Mouse (Mus musculus) gastrocnemius, adult 2 months (tissue): ENCODE results near the gene Xpnpep3. TPM values are rescaled to one million over a fixed set of nuclear protein-coding genes. Genes with fewer than 3 reads are reported as not detected.

Experiments used
- DNase-seq: peaks from one replicate; pipeline ENCODE4 v3.0.0; 2022
- H3K27ac ChIP-seq: fragments of 200-600 bp; 2 replicates; pipeline ENCODE4 v1.8.1; 2022; ENCODE audit warnings: mild to moderate bottlenecking
- H3K4me3 ChIP-seq: fragments of 200-600 bp; 2 replicates; pipeline ENCODE4 v1.8.1; 2022; ENCODE audit warnings: mild to moderate bottlenecking, moderate library complexity
- CTCF ChIP-seq: fragments of 200-600 bp; IDR thresholded peaks from 2 replicates; pipeline ENCODE4 v1.8.1; 2022; ENCODE audit warnings: antibody characterized with exemption, mild to moderate bottlenecking, moderate library complexity
- intact Hi-C: fragments of 180-260 bp; cut with DNase I; formaldehyde crosslinking; loops from one replicate; pipeline ENCODE4 v1.15.1; 2025
- total RNA-seq, 2 experiments: library from RNA; stranded (reverse); gene quantifications; 2 replicates each; pipeline ENCODE4 v1.2.3; 2021

The Xpnpep3 gene
- total RNA-seq, 2 experiments from 2014 or later, result 4.8 to 7.4 TPM

DNA sequence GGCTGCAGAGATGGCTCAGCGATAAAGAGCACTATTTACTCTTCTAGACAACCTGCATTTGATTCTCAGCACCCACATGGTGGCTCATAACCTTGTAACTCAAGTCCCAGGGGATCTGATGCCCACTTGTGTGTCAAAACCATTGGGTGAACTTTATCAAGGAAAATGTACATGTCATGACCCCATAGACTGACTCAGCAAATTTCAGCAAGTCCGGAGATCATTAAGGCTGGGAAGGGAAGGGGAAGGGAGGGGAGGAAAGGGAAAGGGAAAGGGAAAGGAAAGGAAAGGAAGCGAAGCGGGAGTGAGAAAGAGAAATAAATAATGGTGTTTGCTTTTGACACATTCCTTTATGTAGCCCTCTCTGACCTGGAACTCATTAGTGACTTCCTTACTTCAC, 18.1 kb downstream of the Xpnpep3 start:
- DNase-seq, result no peak
- no peak for TF ChIP-seq CTCF
- Histone ChIP-seq H3K4me3 (no peak overlapping the region), H3K27ac (no peak overlapping the region)
- intact Hi-C loops, result no loop called here

DNA sequence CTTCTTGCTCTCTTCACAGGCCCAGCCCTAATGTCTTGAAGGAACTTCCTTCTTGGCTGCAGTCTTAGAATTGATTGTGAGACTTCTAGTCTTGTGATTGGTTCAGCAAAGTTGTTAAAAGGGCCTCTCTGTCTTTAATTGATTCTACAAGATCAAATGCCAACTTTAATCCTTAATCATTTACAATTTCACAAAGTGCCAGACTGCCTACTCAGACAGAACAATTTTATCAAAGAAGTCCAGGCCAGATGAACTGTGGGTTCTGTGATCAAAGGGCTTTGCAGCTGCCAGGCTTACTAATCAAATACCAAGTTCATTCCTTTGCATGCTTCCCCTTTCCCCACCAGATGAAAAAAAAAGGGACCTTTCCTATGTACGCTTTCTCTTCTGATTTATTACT, 21.5 kb downstream of the Xpnpep3 start:
- Histone ChIP-seq H3K4me3 (no peak overlapping the region), H3K27ac (peak overlapping the region; percentile 35; the same call in 1 of the 2 replicates)
- TF ChIP-seq CTCF, result no peak
- intact Hi-C loops, result no loop called here
- DNase-seq, result no peak

DNA sequence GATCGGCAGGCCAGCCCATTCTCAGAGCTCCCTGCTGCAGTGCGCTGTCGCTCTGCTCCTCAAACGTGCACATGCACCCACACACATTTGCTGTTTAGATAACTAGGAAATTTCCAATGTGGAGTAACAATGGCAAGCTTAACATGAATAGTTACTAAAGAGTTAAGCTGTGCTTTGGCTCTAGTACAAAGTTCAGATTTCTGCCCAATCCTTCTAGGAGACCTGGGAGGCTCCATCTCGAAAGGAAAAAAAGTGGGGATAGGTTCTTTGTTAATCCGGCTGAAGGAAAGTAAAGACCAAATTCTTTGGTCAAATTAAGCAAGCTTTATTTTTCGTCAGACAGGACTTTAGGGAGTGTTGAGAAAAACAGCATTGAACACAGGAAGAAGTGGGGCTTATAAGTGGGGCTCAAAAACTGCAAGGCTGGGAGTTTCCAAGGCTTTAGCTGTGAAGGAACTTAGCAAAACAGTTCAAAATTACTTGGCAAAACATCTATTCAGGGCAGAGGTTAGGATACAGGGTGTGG, 22.3 kb downstream of the Xpnpep3 start:
- no peak for TF ChIP-seq CTCF

DNA sequence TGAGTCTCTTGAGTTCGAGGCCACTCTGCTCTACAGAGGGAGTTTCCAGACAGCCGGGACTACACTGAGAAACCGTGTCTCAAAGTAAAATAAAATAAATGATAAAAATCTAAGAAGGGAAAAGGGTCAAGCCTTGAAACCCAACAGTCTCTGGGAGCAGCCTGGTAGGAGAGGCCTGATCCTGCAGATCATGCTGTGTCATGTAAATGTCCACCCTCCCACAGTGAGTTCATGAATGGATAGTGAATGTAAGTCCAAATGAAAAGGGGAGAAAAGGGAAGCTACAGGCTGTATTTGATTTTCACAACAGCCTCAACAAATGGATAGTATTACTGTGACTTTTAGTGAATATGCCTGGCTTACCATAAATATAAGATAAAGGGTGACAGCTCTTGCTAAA, 25.4 kb downstream of the Xpnpep3 start:
- no peak for DNase-seq
- Histone ChIP-seq H3K4me3 (no peak overlapping the region), H3K27ac (no peak overlapping the region)
- intact Hi-C loops, result no loop called here
- TF ChIP-seq CTCF, result no peak

More for the DNA sequence above, 22.3 kb downstream of the Xpnpep3 start:
- H3K27ac ChIP-seq, result peak overlapping the region; percentile 54
- no peak for DNase-seq
- intact Hi-C loops, result no loop called here
- peak overlapping the region; percentile 1; the same call in 1 of the 2 replicates for H3K4me3 ChIP-seq

DNA sequence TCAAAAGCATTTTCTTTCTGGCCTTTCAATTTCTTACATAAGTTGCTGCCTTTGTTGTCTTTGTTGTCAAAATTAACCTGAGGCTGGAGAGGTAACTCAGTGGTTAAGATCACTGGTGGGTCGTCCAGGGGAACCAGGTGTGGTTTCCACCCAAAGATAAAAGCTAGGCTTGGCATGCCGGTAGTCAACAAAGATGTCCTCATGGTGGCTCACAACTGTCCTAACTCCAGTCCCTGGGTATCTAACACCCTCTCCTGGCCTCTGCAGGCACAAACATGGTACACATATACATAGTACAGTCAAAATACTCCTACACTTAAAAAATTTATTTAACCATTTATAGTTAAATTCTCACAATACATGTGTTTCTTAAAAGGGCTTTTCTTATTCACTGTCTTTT, 28.0 kb downstream of the Xpnpep3 start:
- Histone ChIP-seq H3K4me3 (no peak overlapping the region), H3K27ac (no peak overlapping the region)
- intact Hi-C loops, result no loop called here
- TF ChIP-seq CTCF, result no peak
- DNase-seq, result no peak

DNA sequence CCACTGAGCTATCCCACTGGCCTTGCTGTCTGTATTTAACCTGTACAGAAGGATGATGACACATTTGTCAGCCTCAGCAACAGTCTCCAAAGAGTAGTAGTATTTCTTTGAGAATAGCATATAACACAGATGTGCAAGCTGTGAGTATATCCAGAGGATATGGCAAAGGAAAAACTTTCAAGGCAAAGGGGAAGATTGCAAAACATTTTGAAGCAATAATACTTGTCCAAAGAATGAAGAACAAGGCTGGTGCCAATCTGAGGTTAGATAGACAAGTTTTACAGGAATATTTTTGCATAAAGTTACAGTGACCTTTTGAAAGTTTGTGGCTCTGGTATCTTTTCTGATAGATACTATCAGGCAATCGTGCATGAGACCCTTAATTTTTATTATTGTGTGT, 31.3 kb downstream of the Xpnpep3 start:
- Histone ChIP-seq H3K4me3 (no peak overlapping the region), H3K27ac (no peak overlapping the region)
- DNase-seq, result no peak
- intact Hi-C loops, result no loop called here
- TF ChIP-seq CTCF, result no peak

DNA sequence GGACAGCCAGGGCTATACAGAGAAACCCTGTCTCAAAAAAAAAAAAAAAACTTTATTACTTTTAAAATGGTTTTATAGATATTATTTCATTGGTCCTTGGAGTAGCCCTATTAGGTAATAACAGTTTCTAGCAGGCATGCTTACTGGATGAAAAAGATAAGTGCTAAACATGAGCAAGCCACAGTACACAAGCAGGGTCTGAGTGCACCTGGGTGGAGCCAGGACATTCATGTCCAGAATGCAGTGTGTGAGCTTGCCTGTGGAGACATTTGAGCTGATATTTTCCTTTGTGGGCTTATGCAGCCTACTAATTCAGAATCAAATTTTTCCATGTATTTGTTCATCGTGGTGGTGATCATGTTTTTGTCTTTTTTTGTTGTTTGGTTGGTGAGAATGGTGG, 38.4 kb downstream of the Xpnpep3 start:
- TF ChIP-seq CTCF, result no peak
- H3K4me3 ChIP-seq, result no peak overlapping the region
- intact Hi-C loops, result no loop called here
- no peak for DNase-seq
- H3K27ac ChIP-seq, result no peak overlapping the region

DNA sequence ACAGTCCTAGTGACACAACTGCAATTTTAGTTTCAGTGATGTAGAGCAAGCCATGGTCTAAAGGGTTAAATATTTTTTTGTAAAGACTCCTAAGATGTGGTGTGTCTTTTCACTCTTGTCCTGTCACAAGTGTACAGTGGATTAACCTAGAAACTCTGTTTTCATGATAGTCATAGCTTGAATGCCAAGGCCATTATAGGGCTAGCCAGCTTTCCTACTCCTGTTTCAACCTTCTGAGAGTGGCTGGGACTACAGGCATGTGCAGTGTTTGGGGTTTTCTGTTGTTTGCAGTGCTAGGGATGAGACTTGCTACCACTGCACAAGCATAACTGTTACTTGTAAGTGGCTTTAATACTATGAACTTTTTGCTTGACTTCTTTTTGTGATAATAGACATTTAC, 39.3 kb downstream of the Xpnpep3 start:
- TF ChIP-seq CTCF, result no peak
- intact Hi-C loops, result no loop called here

DNA sequence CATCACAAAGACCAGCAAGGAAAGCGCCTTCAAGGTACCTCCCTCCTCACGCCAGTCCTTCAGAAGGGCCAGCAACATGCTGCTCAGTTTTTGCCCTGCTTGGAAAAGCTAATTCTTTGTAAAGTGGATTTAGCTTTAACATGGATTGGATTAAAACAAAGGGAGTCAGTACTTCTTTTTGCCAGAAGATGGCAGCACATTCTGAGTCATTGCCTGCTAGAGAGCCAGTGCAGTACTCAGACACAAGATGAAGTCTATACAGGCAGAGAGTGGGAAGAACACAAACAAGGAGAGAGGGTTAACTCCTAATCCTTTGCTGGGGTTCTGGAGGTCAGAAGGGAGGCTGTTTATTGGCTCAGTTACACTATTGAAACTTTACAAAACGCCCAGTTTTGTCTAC, 48.5 kb downstream of the Xpnpep3 start:
- DNase-seq, result peak; percentile 28
- intact Hi-C loops, result loop anchor here (5.0 kb wide), 1 partner anchor 159 kb away; no protein-coding TSS in a partner anchor
- H3K4me3 ChIP-seq, result no peak overlapping the region
- peak; percentile 94 for TF ChIP-seq CTCF
- no peak overlapping the region for H3K27ac ChIP-seq

More for the DNA sequence above, 39.3 kb downstream of the Xpnpep3 start:
- no peak overlapping the region for H3K4me3 ChIP-seq
- no peak overlapping the region for H3K27ac ChIP-seq
- no peak for DNase-seq

DNA sequence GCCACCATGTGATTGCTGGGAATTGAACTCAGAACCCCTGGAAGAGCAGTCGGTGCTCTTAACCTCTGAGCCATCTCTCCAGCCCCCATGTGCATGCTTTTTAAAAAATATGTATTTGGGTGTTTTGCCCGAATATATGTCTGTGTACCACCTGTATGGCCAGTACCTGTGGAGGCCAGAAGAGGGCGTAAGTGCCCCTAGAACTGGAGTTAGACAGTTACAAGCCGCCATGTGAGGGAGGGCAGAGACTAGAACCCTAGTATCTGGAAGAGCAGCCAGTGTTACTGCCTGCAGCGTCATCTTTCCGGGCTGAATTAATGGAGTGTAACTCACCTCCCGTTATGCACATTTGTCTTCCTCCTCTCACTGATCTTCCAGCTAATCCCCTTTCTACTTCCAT, 61.6 kb downstream of the Xpnpep3 start:
- intact Hi-C loops, result no loop called here
- Histone ChIP-seq H3K27ac (no peak overlapping the region), H3K4me3 (no peak overlapping the region)
- DNase-seq, result no peak
- peak; percentile 7; the same call in 1 of the 2 replicates for TF ChIP-seq CTCF

DNA sequence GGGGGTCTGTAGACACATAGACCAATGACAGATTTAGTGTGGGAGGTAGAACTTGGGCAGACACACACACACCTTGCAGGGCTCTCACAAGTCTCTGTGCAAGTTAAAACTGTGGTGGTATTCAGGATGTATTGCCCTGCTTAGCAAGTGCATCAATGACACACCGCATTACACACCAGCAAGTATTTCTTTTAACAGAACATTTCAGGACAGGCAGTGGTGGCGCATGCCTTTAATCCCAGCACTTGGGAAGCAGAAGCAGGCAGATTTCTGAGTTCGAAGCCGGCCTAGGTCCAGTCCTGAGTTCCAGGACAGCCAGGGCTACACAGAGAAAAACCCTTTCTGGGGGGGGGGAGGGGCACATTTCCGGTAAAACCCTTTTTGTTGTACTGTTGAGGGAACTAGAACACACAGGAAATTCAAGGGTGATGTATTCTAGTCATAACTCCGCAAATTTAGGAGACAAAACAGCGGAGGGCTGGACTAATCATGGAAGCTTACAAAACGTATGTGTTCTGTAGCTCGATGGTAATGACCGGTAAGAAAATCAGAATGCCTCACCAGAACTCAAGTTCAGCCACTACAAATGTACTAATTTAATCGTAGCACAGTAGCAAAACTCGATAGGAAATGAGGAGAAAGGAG, 65.2 kb downstream of the Xpnpep3 start:
- no peak for DNase-seq
- Histone ChIP-seq H3K27ac (peak overlapping the region; percentile 97), H3K4me3 (peak overlapping the region; percentile 76)
- no peak for TF ChIP-seq CTCF
- intact Hi-C loops, result no loop called here

DNA sequence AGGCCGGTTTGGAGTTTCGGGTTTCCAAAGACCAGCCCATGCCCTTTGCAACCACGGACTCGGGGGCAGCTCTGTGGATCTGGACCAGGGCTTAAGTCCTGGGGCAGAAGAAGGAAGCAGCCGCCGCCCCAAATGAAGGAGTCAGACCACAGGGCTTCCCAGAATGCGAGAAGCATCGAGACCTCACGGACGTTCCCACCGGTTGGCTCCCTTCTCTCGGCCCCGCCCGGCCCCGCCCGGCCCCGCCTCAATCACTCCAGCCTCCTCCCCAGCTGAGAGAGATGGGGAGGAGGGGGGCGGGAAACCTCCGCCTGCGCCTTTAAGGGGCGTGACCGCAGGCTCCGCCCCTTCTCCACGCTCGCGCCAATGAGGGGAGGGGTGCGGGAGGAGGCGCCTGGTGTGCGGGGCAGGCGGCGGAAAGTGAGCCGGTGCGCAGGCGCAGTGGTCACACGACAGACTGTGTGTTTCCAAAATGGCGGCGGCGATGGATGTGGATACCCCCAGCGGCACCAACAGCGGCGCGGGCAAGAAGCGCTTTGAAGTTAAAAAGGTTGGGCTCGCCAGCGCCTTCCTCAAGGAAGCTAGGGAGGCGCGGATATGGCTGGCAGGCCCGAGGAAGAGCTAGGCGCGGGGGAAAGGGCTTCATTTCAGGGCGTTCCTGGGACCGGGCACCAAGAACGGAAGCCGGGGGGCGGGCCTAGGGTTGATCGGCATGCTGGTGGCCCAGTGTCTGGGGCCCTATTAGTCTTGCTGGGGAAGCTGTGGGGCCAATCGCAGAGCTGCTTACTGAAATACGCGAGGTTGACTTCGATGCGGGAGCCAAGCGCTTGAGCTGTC, 66.2 kb downstream of the Xpnpep3 start, which contains the start of gene Rbx1:
Gene Rbx1 (plus strand): TSS at position 396 of the 837 bp plus-strand sequence.
- H3K4me3 ChIP-seq, result peak within 1 kb of the TSS; percentile 76
- intact Hi-C loops, result loop anchor here (1.0 kb wide), 2 partner anchors 48 to 119 kb away; partner anchors contain the start of gene Ep300
- TF ChIP-seq CTCF, result no peak
- H3K27ac ChIP-seq, result peak within 1 kb of the TSS; percentile 97
- DNase-seq, result peak; percentile 100

DNA sequence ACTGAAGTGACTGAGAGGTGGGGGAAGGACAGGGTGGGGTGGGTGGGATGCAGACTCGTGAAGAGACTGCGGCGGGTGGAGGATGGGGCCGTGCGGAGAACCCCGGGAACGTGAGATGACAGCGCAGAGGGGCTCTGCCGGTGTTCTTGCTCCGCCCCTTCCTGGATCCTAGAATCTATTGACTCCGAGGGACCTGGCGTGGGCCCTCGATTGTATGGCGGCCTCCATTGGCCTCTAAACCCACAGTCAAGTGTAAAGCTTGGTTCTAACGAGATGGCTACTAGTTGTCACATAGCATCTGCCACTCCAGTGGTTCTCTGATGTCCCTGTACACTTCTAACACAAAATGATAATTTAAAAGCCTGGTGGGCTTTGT, 66.8 kb downstream of the Xpnpep3 start:
- DNase-seq, result no peak

More for the DNA sequence above, 66.8 kb downstream of the Xpnpep3 start:
- Histone ChIP-seq H3K27ac (peak overlapping the region; percentile 97), H3K4me3 (peak overlapping the region; percentile 76)
- intact Hi-C loops, result loop anchor here (1.0 kb wide), 2 partner anchors 48 to 119 kb away; partner anchors contain the start of gene Ep300
- TF ChIP-seq CTCF, result no peak
